Mouse (Mus musculus): ENCODE measurements at regions not wholly inside any gene's neighbourhood (a gene's known extent, or its start where the extent isn't known, plus 50 kb on each side); places are given as distances from the start of the nearest gene placed in this dataset.
A peak's percentile ranks its signal among the peaks of the same experiment; 100 is the strongest.

DNA sequence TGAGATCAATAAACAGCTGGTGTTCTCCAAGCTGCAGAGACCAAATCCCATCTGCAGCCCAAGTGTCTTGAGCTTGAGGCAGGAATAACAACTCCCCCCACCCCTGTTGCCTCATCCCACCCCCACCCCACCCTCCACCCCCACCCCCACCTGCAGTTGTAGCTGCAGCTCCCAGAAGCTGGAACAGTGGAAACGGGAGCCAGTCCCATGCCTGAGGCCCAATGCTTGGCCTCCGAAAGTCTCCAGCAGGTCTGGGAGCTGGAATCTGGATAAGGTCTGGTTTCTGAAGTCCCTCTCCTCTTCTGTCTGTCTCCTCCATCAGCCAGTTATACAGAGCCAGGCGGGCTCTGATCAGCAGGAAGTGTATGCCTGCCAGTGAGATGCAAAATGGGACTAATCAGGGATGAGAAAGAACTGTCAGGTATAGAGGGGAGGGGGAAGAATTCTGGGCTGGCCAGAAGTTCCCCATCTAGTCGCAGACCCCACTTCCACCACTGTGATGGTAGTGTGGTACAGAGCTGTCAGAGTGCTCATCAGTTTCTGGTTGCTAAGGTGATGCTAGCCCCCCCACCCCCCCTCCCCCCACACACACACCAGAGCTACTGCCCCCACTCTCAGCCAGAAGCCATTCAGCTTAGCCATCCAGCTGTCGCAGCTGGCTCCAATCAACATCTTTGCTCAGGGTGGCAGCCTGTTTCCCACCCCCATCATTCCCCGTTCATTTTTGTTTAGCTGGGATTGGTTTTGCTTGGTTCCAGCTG, 91.5 kb downstream of the Hes1 start:
- no peak for ATAC-seq (replicated peaks; ENCODE audit: low FRiP score, low TSS enrichment, poor library complexity, severe bottlenecking)

DNA sequence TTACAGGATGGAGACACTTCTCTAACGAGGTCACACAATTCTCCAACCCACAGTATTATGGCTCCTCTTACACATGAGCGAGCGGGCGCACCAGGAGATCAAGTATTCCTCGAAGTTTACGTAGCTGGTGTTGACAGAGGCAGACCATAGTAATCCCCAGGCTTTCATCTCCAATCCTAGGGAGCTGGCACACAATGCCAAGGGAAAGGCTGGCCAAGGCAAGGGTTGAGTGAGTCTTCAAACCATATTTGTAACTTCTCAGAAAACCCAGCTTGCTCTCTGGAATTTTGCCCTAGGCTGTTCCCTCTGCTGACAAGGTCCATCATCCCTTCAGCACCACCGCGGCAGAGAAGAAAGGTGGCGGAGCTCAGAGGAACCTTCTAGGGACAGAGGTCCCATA, 94.0 kb downstream of the Hes1 start:
- ATAC-seq (replicated peaks; ENCODE audit: low FRiP score, low TSS enrichment, poor library complexity, severe bottlenecking), result no peak

DNA sequence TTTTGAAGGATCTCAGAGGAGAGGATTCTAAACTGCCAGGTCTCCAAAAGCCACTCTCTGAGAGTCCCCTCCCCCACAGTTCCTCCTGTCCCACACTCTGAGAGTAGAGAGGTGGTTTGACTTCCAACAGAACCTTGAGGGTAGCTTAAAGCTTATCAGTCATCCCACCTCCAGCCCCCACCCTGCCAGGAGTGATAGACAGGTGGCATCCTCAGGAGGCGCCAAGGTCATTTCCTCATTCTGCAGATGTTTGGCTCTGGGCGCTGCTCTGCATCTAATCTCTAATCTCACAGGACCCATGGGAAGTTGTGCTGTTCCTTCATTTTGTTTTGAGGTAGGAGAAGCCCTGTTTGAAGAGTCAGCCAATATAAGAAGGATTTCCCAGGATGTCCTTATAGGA, 96.2 kb downstream of the Hes1 start:
- peak; percentile 95 for ATAC-seq (replicated peaks; ENCODE audit: low FRiP score, low TSS enrichment, poor library complexity, severe bottlenecking)

DNA sequence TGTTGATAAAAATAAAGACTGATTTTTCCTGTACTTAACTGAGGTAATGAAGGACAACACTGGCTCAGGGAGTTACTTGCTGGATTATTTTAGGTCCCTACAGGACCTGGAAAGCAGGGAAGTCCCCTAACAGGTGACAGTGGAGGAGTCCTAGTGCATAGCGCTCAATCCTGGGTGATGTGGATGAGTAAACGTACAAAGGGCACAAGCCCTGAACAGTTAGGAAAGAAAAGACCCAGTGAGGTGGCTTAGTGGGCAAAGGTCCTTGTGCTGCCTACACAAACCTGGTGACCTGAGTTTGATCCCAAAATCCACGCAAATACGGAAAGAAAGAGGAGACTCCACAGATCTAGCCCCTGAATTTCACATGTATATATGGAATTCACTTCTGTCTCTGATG, 99.1 kb downstream of the Hes1 start:
- no peak for ATAC-seq (replicated peaks; ENCODE audit: low FRiP score, low TSS enrichment, poor library complexity, severe bottlenecking)

DNA sequence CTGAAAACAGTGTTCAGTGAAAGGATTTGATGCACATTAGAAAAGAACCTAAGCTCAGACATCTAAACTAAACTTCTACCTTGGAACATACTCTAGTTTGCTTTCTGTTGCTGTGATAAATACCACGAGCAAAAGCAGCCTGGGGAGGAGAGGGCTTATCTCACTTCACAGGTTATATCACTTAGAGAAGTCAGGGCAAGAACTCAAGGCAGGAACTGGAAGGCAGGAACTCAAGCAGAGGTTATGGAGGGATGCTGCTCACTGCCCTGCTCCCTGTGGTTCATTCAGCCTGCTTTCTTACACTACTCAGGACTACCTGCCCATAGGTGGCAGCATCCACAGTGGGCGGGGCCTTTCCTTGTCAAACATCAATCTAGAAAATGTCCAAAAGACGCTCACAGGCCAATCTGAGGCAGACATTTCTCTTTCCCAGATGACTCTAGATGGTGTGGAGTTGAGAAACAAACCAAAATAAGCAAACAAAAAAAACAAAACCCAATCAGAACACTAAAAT, 101.5 kb downstream of the Hes1 start:
- no peak for ATAC-seq (replicated peaks; ENCODE audit: low FRiP score, low TSS enrichment, poor library complexity, severe bottlenecking)

DNA sequence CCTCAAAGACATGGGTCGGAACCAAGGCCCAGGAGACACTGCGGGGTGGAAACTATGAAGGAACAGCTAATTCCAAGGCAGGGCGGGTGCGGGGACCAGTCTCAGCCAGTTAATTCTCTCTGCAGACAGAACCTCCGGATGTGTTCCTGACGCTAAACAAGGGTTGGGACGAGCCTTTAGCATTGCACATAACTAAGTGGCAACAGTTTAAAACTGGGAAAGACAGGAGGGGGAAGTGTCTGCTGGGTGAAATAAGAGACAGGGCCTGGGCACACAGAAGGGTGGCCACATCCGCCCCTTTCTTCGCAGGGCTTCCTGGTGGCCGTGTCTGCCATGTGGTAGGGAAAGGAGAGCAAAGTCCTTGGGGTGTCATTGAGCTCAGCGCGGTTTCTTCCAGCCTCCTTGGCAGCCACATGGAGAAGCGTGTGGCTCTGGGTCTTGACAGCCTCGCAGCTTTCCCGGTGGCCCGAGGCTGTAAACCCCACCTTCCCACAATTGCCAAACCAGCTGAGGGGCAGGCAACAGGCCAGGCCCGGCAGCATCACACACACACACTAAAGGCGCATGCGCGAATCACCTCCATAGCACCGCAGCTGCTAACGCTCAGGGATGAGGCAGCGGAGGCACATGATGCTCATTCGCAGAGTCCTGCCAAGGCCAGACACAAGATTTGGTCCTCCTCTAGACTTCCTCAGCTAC, 95.8 kb downstream of the Cpn2 start:
- no peak for ATAC-seq (replicated peaks; ENCODE audit: low FRiP score, low TSS enrichment, poor library complexity, severe bottlenecking)

DNA sequence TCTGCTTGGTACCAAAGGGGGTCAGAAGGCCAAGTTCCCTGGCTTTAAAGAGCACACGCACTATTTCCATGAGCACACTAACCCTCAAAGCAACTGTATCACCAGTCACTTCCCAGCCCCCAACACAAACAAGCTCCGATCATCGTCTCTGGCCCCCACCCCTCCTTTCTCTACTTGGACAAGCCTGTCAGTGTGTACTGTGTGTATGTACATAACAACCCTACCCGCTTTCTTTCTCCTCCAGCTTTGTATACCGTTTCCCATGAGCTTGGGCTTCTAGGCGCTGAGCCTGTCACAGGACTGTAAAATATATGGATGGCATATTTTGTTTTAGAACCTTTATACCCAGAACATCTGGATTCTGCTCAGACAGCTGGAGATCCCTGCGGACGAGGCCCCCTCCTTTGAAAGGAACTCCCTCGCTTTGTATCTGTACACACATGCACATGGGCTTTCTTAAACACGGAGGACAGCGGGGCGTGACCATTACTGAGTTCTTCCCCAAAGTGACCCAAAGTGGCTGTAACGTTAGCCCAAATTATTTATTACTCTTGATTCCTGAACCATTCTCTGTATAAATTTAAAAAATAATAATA, 95.1 kb downstream of the Cpn2 start:
- no peak for ATAC-seq (replicated peaks; ENCODE audit: low FRiP score, low TSS enrichment, poor library complexity, severe bottlenecking)

DNA sequence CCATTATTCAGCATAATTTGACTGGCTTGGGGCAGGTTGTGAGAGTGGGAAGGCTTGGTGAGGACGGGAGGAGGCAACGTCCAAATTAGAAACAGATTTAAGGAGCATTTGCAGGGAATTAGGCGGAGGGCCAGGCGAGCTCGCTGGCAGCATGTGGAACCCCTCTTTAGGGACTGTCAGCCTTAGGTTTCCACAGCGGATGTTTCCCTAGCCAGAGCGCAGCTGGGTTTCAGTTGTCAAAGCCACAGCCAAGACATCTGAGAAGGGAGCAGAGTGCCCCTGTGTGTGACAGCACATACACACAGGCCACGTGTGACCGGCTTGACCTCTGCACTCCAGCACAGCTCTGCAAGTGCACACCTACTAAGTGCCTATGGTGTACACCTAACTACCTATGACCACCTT, 94.5 kb downstream of the Cpn2 start:
- peak; percentile 27 for ATAC-seq (replicated peaks; ENCODE audit: low FRiP score, low TSS enrichment, poor library complexity, severe bottlenecking)

DNA sequence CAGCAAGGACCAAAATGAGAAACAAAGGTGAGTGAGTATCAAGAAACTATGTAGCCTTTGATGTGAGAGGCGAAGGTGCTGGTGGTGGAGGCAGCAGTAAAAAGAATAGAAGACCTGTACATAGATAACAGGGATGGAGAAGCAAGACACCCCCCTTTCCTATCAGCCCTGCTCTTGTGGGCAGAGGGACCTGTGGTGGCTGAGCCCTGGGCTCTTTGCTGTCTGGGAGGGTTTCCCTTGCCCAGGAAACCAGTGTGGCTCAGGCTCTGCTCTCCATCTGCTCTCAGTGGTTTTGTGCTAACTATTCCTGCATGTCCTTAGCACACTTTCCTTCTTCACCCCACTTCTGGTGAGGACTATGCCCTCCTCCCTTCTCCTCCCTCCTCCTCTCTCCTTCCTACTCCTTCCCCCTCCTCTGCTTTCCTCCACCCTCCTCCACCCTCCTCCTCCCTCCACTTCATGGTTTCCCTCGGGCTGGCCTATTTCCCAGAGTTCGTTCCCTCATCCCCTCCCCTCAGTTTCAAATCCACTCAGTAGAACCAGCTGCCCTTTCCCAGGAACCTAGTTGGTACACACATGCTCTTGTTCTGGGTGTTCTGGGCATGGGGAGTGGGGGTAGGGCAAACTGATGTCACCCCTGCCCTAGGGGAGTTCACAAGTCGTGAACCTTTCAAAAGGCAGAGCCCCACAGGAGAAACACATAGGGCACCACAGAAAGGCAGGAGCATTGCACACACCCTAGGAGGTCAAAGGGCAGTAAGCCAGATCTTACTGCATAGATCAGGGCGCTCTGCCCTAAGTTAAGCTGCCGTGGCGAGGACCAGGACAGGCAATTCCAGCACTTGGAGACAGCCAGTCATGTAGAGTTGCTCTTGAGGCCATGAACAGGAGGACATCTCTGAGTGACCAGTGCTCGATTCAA, 93.1 kb downstream of the Cpn2 start:
- ATAC-seq (replicated peaks; ENCODE audit: low FRiP score, low TSS enrichment, poor library complexity, severe bottlenecking), result peak; percentile 61

DNA sequence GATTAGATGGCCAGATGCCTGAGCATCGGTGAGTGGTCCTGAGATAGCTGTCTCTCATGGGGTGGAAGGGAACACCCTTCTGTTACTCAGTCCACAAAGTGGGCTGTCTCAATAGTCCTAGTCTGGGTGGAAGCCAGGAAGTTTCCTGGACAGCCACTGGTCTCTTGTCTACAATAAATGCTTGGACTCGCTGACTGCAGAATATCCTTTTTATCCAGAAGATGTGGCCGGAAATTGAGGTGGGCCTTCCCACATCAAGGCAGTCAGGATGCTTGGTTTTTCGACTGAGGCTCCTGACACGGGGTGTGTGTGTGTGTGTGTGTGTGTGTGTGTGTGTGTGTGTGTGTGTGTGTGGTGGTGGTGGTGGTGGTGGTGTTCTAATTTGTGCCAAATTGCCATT, 91.0 kb downstream of the Cpn2 start:
- no peak for ATAC-seq (replicated peaks; ENCODE audit: low FRiP score, low TSS enrichment, poor library complexity, severe bottlenecking)

DNA sequence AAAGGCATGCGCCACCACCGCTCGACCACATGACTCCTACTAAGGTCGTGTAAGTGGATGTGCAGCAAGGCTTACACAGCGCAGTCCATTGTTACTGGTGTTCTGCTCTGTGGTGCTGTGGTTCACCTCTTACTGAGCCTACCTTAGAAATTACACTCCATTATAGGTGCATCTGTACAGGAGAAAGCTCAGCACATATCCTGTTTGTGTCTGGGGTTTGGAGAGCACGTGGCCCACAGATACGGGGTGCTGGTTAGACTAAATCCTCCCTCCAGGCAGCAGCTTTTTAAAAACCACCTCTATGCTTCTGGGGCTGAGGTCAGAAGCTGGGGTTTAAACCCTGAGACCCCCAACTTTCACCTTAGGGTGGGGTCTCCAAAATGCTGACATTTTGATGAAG, 89.5 kb downstream of the Cpn2 start:
- ATAC-seq (replicated peaks; ENCODE audit: low FRiP score, low TSS enrichment, poor library complexity, severe bottlenecking), result no peak

DNA sequence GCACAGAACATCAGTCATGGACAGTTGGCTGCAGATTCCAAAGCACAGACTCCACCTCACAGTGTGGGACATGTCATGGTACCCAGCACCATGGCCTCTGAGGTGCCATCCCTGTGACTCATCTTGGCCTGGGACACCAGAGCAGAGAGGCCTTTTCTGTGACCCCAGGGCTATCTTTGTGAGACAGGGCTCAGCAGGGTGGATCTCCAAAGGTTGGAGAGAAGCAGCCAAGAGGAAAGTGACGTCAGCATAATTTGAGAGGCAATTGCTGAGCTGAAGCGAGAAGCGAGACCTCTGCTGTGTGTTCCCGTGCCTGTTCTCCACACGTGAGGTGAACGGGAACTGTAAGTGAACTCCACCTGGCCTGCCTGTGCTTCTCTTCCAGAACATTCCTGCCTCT, 88.7 kb downstream of the Cpn2 start:
- peak; percentile 76 for ATAC-seq (replicated peaks; ENCODE audit: low FRiP score, low TSS enrichment, poor library complexity, severe bottlenecking)

DNA sequence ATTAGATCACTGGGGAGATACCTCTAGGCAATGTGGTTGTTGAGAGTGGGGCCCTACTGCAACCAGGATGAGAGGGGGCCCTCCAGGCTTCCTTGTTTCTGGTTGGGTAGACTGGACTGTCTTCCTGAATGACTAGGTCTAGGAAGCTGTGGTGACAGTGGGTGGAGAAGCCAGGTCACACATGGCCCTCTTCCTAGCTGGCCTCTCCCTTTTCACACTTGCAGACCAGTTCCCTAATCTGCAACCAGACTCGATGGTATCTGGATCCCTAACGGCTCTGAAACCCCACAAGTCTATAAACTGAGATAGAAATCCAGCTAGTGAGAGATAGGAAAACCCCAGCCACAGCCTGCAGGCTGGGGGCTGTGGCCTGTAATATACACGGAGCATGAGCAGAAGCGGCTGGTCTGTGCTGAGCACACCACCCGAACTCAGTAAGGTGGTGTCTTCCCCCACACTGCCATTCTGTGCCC, 87.8 kb downstream of the Cpn2 start:
- ATAC-seq (replicated peaks; ENCODE audit: low FRiP score, low TSS enrichment, poor library complexity, severe bottlenecking), result peak; percentile 53

DNA sequence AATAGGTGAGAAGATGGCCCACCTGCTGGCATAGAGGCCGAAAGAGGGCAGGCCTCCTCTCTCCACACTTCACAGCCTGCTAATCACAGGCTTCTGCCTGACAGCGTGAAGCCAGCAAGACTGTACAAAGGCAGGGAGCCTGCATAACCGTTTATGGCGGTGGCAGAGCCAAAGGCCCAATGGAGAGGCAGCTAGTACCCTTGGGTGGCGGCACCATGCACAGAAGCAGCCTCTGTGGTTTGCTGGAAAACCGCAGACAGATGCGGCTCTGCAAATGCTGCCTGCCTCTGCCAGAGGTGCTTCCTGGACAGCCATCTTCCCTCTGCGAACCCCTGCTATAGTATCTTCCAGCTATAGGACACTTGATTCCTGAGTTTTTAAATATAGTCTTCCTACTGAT, 86.2 kb downstream of the Cpn2 start:
- no peak; the same call in 1 of the 2 replicates for ATAC-seq (replicated peaks; ENCODE audit: low FRiP score, low TSS enrichment, poor library complexity, severe bottlenecking)

DNA sequence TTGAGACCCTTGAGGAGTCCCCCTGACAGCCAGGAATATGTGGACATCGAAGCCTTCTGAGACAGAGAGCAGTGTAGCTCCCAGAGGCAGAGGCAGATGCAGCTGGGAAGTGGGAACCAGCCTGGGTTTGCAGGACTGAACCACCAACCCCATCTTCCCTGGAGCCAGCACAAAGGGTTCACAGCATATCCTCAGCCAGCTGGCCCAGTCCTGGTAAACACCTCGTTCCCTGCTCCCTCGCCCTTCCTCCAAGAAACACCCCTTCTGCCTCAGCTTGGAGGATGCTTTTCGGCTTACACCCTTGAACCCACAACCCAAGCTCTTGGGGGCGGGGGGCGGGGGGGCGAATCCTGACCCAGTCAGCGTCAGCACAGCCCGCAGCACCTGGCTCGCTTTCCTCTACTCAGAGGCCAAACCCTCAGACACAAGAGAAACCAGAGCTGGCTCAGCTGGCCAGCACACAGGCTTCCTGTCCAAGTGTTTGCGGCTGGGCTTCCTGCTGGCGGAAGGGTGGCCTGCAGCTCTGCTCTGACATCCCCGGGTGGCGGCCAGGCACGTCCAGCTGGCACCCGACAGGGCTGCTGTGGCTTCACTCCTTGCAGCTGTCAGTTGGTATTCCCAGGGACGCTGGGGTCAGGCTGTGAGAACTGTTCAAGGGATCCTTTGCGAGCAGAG, 82.6 kb downstream of the Cpn2 start:
- no peak for ATAC-seq (replicated peaks; ENCODE audit: low FRiP score, low TSS enrichment, poor library complexity, severe bottlenecking)

DNA sequence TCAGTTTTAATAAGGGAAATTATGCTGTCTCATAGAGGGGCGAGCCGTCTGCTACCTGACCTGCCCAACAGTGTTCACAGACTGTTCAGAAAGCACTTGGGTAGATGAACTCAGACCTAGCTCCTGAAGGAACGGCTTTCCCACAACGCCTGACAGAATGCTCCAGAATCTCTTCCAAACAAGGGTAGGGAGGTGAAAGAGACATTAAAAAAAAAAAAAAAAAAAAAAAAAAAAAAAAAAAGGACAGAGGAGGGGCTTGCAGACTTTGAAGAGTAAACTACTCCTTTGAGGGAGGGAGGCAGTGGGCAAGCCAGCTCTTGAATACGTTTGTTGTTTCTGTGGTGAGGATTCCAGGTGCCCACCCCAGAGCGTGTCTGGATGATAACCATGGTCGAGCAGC, 81.6 kb downstream of the Cpn2 start:
- no peak for ATAC-seq (replicated peaks; ENCODE audit: low FRiP score, low TSS enrichment, poor library complexity, severe bottlenecking)

DNA sequence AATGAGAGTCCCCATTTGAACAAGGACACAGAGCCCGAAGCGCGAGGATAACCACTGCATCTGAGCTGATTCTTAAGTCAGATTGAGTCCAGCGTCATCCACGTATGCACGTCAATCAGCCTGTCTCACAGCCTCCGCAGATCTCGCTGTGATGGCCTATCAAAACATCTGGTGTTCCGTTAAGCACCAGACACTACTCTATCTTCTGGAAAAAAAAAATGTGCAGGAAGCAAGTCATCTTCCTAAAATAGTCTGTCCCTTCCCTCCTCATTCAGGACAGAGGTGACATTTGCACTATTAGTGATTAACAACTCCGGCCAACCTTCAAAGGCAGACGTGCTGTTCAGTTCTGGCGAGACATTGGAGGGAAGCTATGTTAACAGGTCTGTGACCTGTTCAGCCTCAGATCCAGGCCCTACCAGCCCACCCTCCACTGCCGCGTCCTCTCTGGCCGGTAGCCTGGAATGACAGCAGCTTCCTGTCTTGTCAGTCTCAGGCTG, 81.0 kb downstream of the Cpn2 start:
- peak; percentile 18; the same call in 1 of the 2 replicates for ATAC-seq (replicated peaks; ENCODE audit: low FRiP score, low TSS enrichment, poor library complexity, severe bottlenecking)

DNA sequence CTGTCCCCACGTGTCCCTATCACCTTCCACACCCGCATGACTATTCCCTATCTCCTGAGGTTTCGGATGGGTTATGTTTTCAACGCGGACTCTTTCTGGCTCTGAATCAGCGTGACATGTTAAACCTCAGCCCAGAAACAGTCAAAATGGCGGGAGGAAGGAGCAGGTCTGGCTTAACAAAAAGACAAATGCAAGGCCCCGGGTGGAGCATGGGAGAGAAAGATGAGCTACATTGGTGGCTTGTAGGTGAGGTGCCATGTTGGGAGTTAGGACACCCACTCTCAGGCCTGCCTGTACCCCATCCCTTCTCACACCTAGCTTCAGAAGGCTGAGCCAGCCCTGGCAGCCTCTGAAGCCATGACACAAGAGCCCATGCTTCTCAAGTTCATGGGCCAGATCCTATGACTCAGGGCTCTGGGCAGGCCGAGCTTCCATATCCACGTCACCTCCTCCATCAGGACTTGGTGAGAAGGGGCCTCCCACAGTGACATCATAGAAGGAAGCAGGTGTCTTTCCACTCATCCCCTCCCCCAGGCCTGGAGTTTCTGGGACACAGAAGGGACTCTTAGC, 80.5 kb downstream of the Cpn2 start:
- no peak for ATAC-seq (replicated peaks; ENCODE audit: low FRiP score, low TSS enrichment, poor library complexity, severe bottlenecking)

Measured in megakaryocyte-erythroid progenitor cell, adult 5-6 weeks (primary cell).